Mouse (Mus musculus) gastrocnemius, postnatal 10 days (tissue): ENCODE data around the gene Scrt2. TPM values are rescaled to one million over a fixed set of nuclear protein-coding genes. Genes with fewer than 3 reads are reported as not detected.
A peak's percentile ranks its signal among the peaks of the same experiment; 100 is the strongest.

Experiments
- DNase-seq: peaks from one replicate; pipeline ENCODE4 v3.0.0; 2021; ENCODE audit warnings: mixed read lengths
- total RNA-seq, 2 experiments: library from RNA; stranded (reverse); gene quantifications; 2 replicates each; pipeline ENCODE4 v1.2.3; 2021

Scrt2 gene
- total RNA-seq, 2 experiments from 2014 or later, result not detected

DNA sequence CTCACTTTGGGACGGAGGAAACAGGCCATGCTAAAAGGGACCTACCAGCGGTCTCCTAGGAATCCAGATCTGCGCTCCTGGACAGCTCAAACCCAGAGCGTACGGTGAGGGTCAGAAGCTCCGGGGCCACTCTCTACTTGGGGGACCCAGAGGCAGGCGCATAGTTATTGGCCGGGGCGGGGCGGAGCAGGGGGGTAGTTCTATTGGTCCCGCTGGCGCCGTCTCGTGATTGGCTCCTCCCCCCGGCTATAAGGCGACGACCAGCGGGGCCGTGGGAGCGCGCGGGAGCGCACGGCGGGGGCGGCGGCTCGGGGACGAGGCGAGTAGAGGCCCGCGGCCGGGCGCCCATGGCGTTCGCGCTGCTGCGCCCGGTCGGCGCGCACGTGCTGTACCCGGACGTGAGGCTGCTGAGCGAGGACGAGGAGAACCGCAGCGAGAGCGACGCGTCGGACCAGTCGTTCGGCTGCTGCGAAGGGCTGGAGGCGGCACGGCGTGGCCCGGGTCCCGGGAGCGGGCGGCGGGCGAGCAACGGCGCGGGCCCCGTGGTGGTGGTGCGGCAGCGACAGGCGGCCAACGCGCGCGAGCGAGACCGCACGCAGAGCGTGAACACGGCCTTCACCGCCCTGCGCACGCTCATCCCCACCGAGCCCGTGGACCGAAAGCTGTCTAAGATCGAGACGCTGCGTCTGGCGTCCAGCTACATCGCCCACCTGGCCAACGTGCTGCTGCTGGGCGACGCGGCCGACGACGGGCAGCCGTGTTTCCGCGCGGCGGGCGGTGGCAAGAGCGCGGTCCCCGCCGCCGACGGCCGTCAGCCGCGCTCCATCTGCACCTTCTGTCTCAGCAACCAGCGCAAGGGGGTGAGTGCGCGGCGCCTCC is 62.2 kb downstream of the Scrt2 start, which contains the start of gene Tcf15:
TSS of gene Tcf15 (plus strand) at position 283 of the 879 bp plus-strand sequence.
- DNase-seq, result peak; percentile 69

DNA sequence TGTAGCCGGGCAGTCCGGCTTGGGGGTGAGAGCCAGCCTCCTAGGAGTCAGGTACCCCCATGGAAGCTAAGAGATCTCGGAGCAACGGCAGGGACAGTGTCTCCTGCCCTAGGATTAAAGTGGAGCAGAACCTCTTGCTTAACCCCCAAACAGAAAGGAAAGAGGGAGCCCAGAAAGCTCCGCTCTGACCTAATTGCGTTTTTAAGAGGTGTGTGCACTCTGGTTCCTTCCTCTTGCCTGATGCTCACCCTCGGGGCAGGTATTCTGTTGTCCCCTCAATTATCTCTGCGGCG is 62.8 kb downstream of the Scrt2 start:
- no peak for DNase-seq

DNA sequence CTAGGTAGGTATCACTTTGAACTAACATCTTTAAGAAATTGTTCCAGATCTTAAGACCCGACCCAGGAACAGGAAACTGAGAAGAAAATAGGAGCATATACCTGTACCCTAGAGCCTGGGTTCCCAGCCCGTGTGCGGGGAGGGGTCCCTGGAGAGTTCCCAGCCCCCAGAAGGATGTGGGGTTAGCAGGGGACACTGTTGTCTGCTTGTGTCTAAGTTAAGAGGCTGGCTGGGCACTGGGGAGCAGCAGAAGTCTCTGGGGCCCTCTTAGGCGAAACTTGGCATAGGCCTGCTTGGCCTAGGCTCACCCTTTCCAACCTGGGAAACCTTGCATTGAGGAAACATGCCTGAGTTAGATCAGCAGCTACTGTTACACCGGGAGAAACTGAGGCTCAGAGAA is 63.2 kb downstream of the Scrt2 start:
- no peak for DNase-seq

Other genes with a start within 250 kb of the Scrt2 start
- gene Rspo4, start 238.6 kb upstream of the Scrt2 start, total RNA-seq, result not detected
- gene Angpt4, start 170.3 kb upstream of the Scrt2 start, total RNA-seq, result under 1 TPM; 0.26 to 0.47 TPM
- gene Fam110a, start 101.3 kb upstream of the Scrt2 start, total RNA-seq, result 1 to 10 TPM; 5.6 to 6.6 TPM
- 1 to 10 TPM; 1.1 to 1.3 TPM for gene Slc52a3, start 85.0 kb upstream of the Scrt2 start, total RNA-seq
- 10 to 100 TPM in 1 of 2 experiments, 1 to 10 TPM in 1; 8.7 to 14.7 TPM for gene Srxn1, start 24.0 kb downstream of the Scrt2 start, total RNA-seq
- 10 to 100 TPM; 17.4 to 22.4 TPM for gene Tcf15, start 62.0 kb downstream of the Scrt2 start, total RNA-seq
- gene Csnk2a1, start 145.3 kb downstream of the Scrt2 start, total RNA-seq, result 10 to 100 TPM; 77.9 to 80.9 TPM
- gene Tbc1d20, start 212.3 kb downstream of the Scrt2 start, total RNA-seq, result 10 to 100 TPM; 36.9 to 41.9 TPM